Mouse (Mus musculus): ENCODE measurements at regions not wholly inside any gene's neighbourhood (a gene's known extent, or its start where the extent isn't known, plus 50 kb on each side); places are given as distances from the start of the nearest gene placed in this dataset.
A peak's percentile ranks its signal among the peaks of the same experiment; 100 is the strongest.
"Not testable (repeated sequence)": the region's sequence is repeated elsewhere in the genome, so short reads cannot be mapped to it uniquely, and the experiment has no call there.

GRCm38 (mm10) chr2:75781781-75782211 lies 50.2 kb upstream of the Agps start:
- Histone ChIP-seq H3K36me3 (replicated peaks) (no peaks in the 10 kb centered on the region), H3K4me1 (replicated peaks) (peaks cover 34% of the 10 kb centered on the region), H3K27ac (replicated peaks) (peak overlapping the region; percentile 45; the same call in 1 of the 2 replicates), H3K9ac (no peak overlapping the region), H3K4me3 (replicated peaks) (no peak overlapping the region), H3K27me3 (no peaks in the 10 kb centered on the region), H3K4me2 (no peak overlapping the region), H3K9me3 (replicated peaks) (no peaks in the 10 kb centered on the region)
- WGBS (ENCODE audit: insufficient replicate concordance) = 62% methylated on average over 6 of the region's 6 CpGs
- ATAC-seq (ENCODE audit: insufficient read depth) = peak; percentile 55

- Histone ChIP-seq H3K9ac (no peak overlapping the region), H3K4me1 (replicated peaks) (peaks cover 41% of the 10 kb centered on the region), H3K9me3 (replicated peaks) (no peaks in the 10 kb centered on the region), H3K27me3 (no peaks in the 10 kb centered on the region), H3K4me3 (replicated peaks) (no peak overlapping the region), H3K36me3 (replicated peaks) (no peaks in the 10 kb centered on the region), H3K4me2 (no peak overlapping the region; the same call in 1 of the 2 replicates), H3K27ac (replicated peaks) (no peak overlapping the region)
- no peak for ATAC-seq (ENCODE audit: insufficient read depth)
- 0% methylated on average over 3 of the region's 3 CpGs for WGBS (ENCODE audit: insufficient replicate concordance)
Measured at GRCm38 (mm10) chr2:75781078-75781477, 50.9 kb upstream of the Agps start.

GRCm38 (mm10) chr2:75778628-75779027 lies 53.3 kb upstream of the Agps start:
- ATAC-seq (ENCODE audit: insufficient read depth); H3K27me3 ChIP-seq; H3K9ac ChIP-seq; H3K9me3 ChIP-seq (replicated peaks); H3K27ac ChIP-seq (replicated peaks); H3K36me3 ChIP-seq (replicated peaks); H3K4me3 ChIP-seq (replicated peaks); H3K4me2 ChIP-seq: not testable (repeated sequence)
- WGBS (ENCODE audit: insufficient replicate concordance) = 79% methylated on average over 3 of the region's 3 CpGs
- peaks cover 41% of the 10 kb centered on the region for H3K4me1 ChIP-seq (replicated peaks)

DNA sequence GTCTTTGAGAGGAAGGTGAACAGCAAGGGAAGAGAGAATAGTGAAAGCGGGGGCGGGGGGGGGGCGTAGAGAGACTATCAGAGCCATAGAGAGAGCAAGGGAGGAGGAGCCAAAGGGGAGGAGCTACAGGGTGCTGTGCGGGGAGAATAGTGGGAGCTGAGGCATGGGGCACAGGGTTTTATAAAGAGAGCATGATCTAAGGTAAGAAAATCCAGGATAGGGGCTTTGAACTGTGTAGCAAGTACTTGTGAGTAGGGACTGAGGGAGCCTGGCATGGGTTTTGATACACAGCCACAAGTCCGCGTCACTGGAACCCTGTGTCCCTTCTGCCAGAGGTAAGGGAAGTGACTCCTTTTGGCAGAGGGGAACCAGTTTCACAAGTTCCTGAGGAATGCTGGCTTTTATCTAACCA lies 54.9 kb upstream of the Agps start:
- peaks cover 54% of the 10 kb centered on the region for H3K4me1 ChIP-seq (replicated peaks)

DNA sequence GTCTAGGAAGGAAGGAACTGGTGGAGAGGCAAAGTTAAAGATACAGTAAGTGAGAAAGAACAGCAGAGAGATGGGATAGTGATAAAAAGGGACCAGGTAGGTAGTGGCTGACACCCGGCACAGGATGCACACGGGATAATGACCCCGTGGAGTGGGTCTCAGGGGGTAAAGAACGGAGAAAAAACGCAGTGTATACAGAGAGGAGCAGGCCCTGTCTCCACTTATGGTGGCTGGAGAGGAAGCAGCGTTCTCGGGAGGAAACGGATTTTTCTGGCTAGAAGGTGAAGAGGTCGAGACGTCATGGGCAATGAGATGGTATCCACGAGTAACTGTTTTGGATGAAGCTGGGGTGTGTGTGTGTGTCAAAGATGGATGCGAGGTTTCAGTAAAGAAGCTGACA lies 55.4 kb upstream of the Agps start:
- H3K27me3 ChIP-seq = no peaks in the 10 kb centered on the region
- no peaks in the 10 kb centered on the region for H3K36me3 ChIP-seq (replicated peaks)
- H3K4me3 ChIP-seq (replicated peaks) = peak overlapping the region; percentile 47
- H3K9ac ChIP-seq = no peak overlapping the region
- H3K4me1 ChIP-seq (replicated peaks) = peaks cover 52% of the 10 kb centered on the region
- ATAC-seq (ENCODE audit: insufficient read depth) = 0 out of 2 replicates have a peak, but pooled peaks have one; percentile 7
- no peaks in the 10 kb centered on the region for H3K9me3 ChIP-seq (replicated peaks)
- H3K27ac ChIP-seq (replicated peaks) = 0 out of 2 replicates have a peak overlapping the region, but pooled peaks have one; percentile 1
- H3K4me2 ChIP-seq = peak overlapping the region; percentile 72
- WGBS (ENCODE audit: insufficient replicate concordance) = 8% methylated on average over 12 of the region's 12 CpGs

More for the DNA sequence above, 54.9 kb upstream of the Agps start:
- WGBS (ENCODE audit: insufficient replicate concordance) = 3% methylated on average over 5 of the region's 6 CpGs
- Histone ChIP-seq H3K27me3 (no peaks in the 10 kb centered on the region), H3K4me2 (peak overlapping the region; percentile 72), H3K27ac (replicated peaks) (no peak overlapping the region), H3K9ac (peak overlapping the region; percentile 40; the same call in 1 of the 2 replicates), H3K9me3 (replicated peaks) (no peaks in the 10 kb centered on the region), H3K36me3 (replicated peaks) (no peaks in the 10 kb centered on the region), H3K4me3 (replicated peaks) (peak overlapping the region; percentile 47)
- ATAC-seq (ENCODE audit: insufficient read depth) = peak; percentile 48

GRCm38 (mm10) chr2:75775217-75775616 lies 56.8 kb upstream of the Agps start:
- H3K27me3 ChIP-seq = no peaks in the 10 kb centered on the region
- H3K4me2 ChIP-seq = no peak overlapping the region
- no peak overlapping the region for H3K27ac ChIP-seq (replicated peaks)
- 3% methylated on average over 1 of the region's 1 CpGs for WGBS (ENCODE audit: insufficient replicate concordance)
- no peak for ATAC-seq (ENCODE audit: insufficient read depth)
- no peak overlapping the region for H3K9ac ChIP-seq
- no peaks in the 10 kb centered on the region for H3K9me3 ChIP-seq (replicated peaks)
- peaks cover 47% of the 10 kb centered on the region for H3K4me1 ChIP-seq (replicated peaks)
- no peaks in the 10 kb centered on the region for H3K36me3 ChIP-seq (replicated peaks)
- no peak overlapping the region for H3K4me3 ChIP-seq (replicated peaks)

GRCm38 (mm10) chr2:75773431-75773830 lies 58.5 kb upstream of the Agps start:
- Histone ChIP-seq H3K36me3 (replicated peaks) (no peaks in the 10 kb centered on the region), H3K9ac (no peak overlapping the region), H3K9me3 (replicated peaks) (no peaks in the 10 kb centered on the region), H3K4me1 (replicated peaks) (peaks cover 56% of the 10 kb centered on the region), H3K27me3 (no peaks in the 10 kb centered on the region), H3K4me2 (no peak overlapping the region), H3K27ac (replicated peaks) (0 out of 2 replicates have a peak overlapping the region, but pooled peaks have one; percentile 49), H3K4me3 (replicated peaks) (no peak overlapping the region)
- no peak for ATAC-seq (ENCODE audit: insufficient read depth)
- WGBS (ENCODE audit: insufficient replicate concordance) = 63% methylated on average over 5 of the region's 5 CpGs

DNA sequence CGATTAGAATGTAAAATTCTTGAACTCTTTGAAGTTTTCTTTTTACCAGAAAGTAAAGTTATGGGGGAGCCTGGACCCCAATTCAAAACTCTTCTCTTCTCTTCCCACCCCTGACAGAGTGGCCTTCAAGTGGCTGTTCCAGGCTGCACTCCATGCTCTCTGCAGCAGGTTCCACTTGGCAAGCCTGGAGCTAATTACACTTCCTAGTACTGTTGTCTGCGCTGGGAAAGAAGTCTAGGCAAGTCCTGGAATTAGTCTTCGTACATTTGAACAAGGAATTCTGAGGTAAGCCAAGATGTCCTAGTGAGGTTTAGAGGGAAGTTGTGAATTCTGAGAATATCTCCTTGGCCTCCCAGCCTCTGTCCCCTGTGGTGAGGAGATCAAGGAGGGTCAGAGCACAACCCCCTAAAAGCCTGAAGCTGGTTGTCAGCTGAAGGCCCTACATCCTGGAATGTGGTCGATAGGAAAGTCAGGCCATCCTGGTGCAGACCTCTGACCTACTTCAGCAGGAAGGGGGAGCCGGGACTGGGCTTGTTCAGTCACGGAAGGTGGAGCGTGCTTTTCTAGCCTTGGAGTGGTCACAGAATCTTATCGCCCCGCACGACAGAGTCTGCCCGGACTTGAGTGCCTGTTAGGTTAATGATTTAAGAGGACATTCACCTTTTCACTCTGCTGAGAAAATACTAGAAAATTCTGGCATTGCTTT lies 59.6 kb upstream of the Agps start:
- peaks cover 56% of the 10 kb centered on the region for H3K4me1 ChIP-seq (replicated peaks)
- no peaks in the 10 kb centered on the region for H3K27me3 ChIP-seq
- H3K9me3 ChIP-seq (replicated peaks) = no peaks in the 10 kb centered on the region
- WGBS (ENCODE audit: insufficient replicate concordance) = 28% methylated on average over 11 of the region's 11 CpGs
- H3K4me2 ChIP-seq = no peak overlapping the region
- peak overlapping the region; percentile 49; the same call in 1 of the 2 replicates for H3K27ac ChIP-seq (replicated peaks)
- no peaks in the 10 kb centered on the region for H3K36me3 ChIP-seq (replicated peaks)
- no peak overlapping the region for H3K4me3 ChIP-seq (replicated peaks)
- no peak overlapping the region for H3K9ac ChIP-seq
- ATAC-seq (ENCODE audit: insufficient read depth) = peak; percentile 43; the same call in 1 of the 2 replicates

DNA sequence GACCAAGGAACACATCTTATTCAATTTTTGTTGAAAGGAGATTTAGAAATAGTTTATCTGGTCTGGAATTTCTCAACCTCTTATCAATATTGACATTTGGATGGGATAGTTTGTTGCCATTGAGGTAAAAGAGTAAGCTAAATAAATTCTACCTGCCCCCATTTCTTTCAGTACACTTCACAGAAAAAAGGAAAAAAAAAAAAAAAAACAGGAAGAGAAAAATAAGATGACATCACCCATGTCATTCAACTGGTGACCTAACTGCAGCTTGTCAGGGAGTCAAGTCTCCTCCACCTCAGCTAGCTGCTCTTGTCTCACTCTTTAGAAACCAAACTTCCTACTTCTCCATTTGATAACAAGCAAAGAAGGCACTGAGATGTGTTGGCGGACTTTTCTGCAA lies 61.3 kb upstream of the Agps start:
- Histone ChIP-seq H3K27ac (replicated peaks) (no peak overlapping the region; the same call in 1 of the 2 replicates), H3K9ac (no peak overlapping the region), H3K36me3 (replicated peaks) (no peaks in the 10 kb centered on the region), H3K9me3 (replicated peaks) (no peaks in the 10 kb centered on the region), H3K4me1 (replicated peaks) (peaks cover 52% of the 10 kb centered on the region), H3K4me3 (replicated peaks) (no peak overlapping the region), H3K4me2 (no peak overlapping the region), H3K27me3 (no peaks in the 10 kb centered on the region)
- 20% methylated on average over 1 of the region's 1 CpGs for WGBS (ENCODE audit: insufficient replicate concordance)
- no peak for ATAC-seq (ENCODE audit: insufficient read depth)

- ATAC-seq (ENCODE audit: insufficient read depth) = no peak
- H3K4me3 ChIP-seq (replicated peaks) = no peak overlapping the region
- 56% methylated on average over 5 of the region's 5 CpGs for WGBS (ENCODE audit: insufficient replicate concordance)
- H3K4me2 ChIP-seq = peak overlapping the region; percentile 25
- no peaks in the 10 kb centered on the region for H3K9me3 ChIP-seq (replicated peaks)
- H3K4me1 ChIP-seq (replicated peaks) = peaks cover 54% of the 10 kb centered on the region
- no peaks in the 10 kb centered on the region for H3K27me3 ChIP-seq
- H3K27ac ChIP-seq (replicated peaks) = 0 out of 2 replicates have a peak overlapping the region, but pooled peaks have one; percentile 2
- no peak overlapping the region for H3K9ac ChIP-seq
- no peaks in the 10 kb centered on the region for H3K36me3 ChIP-seq (replicated peaks)
Measured at GRCm38 (mm10) chr2:75768559-75769304, 63.2 kb upstream of the Agps start.

- peak; percentile 43; the same call in 1 of the 2 replicates for ATAC-seq (ENCODE audit: insufficient read depth)
Measured at GRCm38 (mm10) chr2:75767871-75768558, 63.6 kb upstream of the Nfe2l2 start.

More at GRCm38 (mm10) chr2:75767871-75768558, 63.6 kb upstream of the Nfe2l2 start:
- H3K4me2 ChIP-seq = peak overlapping the region; percentile 25
- 0 out of 2 replicates have a peak overlapping the region, but pooled peaks have one; percentile 2 for H3K27ac ChIP-seq (replicated peaks)
- WGBS (ENCODE audit: insufficient replicate concordance) = 27% methylated on average over 7 of the region's 7 CpGs
- H3K9me3 ChIP-seq (replicated peaks) = no peaks in the 10 kb centered on the region
- no peak overlapping the region for H3K9ac ChIP-seq
- no peak overlapping the region for H3K4me3 ChIP-seq (replicated peaks)
- H3K4me1 ChIP-seq (replicated peaks) = peaks cover 55% of the 10 kb centered on the region
- H3K36me3 ChIP-seq (replicated peaks) = no peaks in the 10 kb centered on the region
- no peaks in the 10 kb centered on the region for H3K27me3 ChIP-seq

Measured in liver, embryonic 15.5 days (tissue).